Mouse (Mus musculus) left cerebral cortex, postnatal 10 days (tissue): ENCODE measurements around the gene Mmp8. TPM values are rescaled to one million over a fixed set of nuclear protein-coding genes. Genes with fewer than 3 reads are reported as not detected.

Experiments
- DNase-seq, 2 experiments: peaks; one replicate each; pipeline ENCODE4 v3.0.0; 2021 to 2022; ENCODE audit warnings: low spot score in 2 of 2, mixed read lengths in 1 of 2; ENCODE audit errors: extremely low spot score in 1 of 2
- intact Hi-C: fragments of 180-260 bp; cut with DNase I; formaldehyde crosslinking; loops from one replicate; pipeline ENCODE4 v1.15.1; 2025
- total RNA-seq, 2 experiments: library from RNA; stranded (reverse); gene quantifications; 2 replicates each; pipeline ENCODE4 v1.2.3; 2021

Mmp8 gene
- total RNA-seq, 2 experiments from 2014 or later, result not detected

- DNase-seq, result no peak
- intact Hi-C loops, result no loop called here
Observed at GRCm38 (mm10) chr9:7575526-7575925, 17.3 kb downstream of the Mmp8 start.

- intact Hi-C loops, result no loop called here
- DNase-seq, result no peak
Observed at GRCm38 (mm10) chr9:7577371-7577770, 19.1 kb downstream of the Mmp8 start.

GRCm38 (mm10) chr9:7590063-7590462 is 31.8 kb downstream of the Mmp8 start:
- intact Hi-C loops, result loop anchor here (10.0 kb wide), 1 partner anchor 295 kb away; no protein-coding TSS in a partner anchor
- DNase-seq, result no peak

GRCm38 (mm10) chr9:7593272-7593812 is 35.1 kb downstream of the Mmp8 start:
- no peak for DNase-seq
- intact Hi-C loops, result loop anchor here (10.0 kb wide), 1 partner anchor 299 kb away; no protein-coding TSS in a partner anchor

- intact Hi-C loops, result loop anchor here (2.0 to 10.0 kb wide), 2 partner anchors 300 to 378 kb away; no protein-coding TSS in a partner anchor
- DNase-seq, result peak; percentile 84 to 85
Observed at GRCm38 (mm10) chr9:7594816-7595540, 36.7 kb downstream of the Mmp8 start.

GRCm38 (mm10) chr9:7602982-7603742 is 44.9 kb downstream of the Mmp8 start:
- peak; percentile 61 to 67 for DNase-seq
- intact Hi-C loops, result loop anchor here (5.0 to 10.0 kb wide), 3 partner anchors 252 to 622 kb away; no protein-coding TSS in a partner anchor

GRCm38 (mm10) chr9:7604005-7604404 is 45.7 kb downstream of the Mmp8 start:
- intact Hi-C loops, result loop anchor here (5.0 to 10.0 kb wide), 3 partner anchors 251 to 621 kb away; no protein-coding TSS in a partner anchor
- DNase-seq, result no peak

- intact Hi-C loops, result loop anchor here (10.0 kb wide), 2 partner anchors 249 to 619 kb away; no protein-coding TSS in a partner anchor
- DNase-seq, result no peak
Observed at GRCm38 (mm10) chr9:7605638-7606037, 47.4 kb downstream of the Mmp8 start.

Other genes starting within 250 kb of the Mmp8 start
- gene Mmp12, start 214.1 kb upstream of the Mmp8 start, total RNA-seq, result not detected
- not detected for gene Mmp1b, start 170.4 kb upstream of the Mmp8 start, total RNA-seq
- gene Mmp3, start 112.6 kb upstream of the Mmp8 start, total RNA-seq, result not detected
- gene Mmp10, start 56.1 kb upstream of the Mmp8 start, total RNA-seq, result not detected
- not detected for gene Mmp27, start 12.9 kb downstream of the Mmp8 start, total RNA-seq
- not detected for gene Mmp20, start 69.8 kb downstream of the Mmp8 start, total RNA-seq
- not detected for gene Mmp7, start 133.6 kb downstream of the Mmp8 start, total RNA-seq
- 1 to 10 TPM; 7.8 to 9.2 TPM for gene Tmem123, start 205.6 kb downstream of the Mmp8 start, total RNA-seq